Mouse (Mus musculus) fat pad, adult 2 months (tissue): ENCODE data around the gene Rps9.
"Not testable (repeated sequence)": the region's sequence is repeated elsewhere in the genome, so short reads cannot be mapped to it uniquely, and the experiment has no call there.

ENCODE experiments used
- DNase-seq: peaks from one replicate; pipeline ENCODE4 v3.0.0-alpha.2; 2011; ENCODE audit warnings: low read depth, low spot score; ENCODE audit errors: extremely low read depth

The Rps9 gene

GRCm38 (mm10) chr7:3694949-3695305 is 8.9 kb upstream of the Rps9 start:
- DNase-seq: not testable (repeated sequence)

- DNase-seq: no peak
These were observed 5.3 kb upstream of the Rps9 start for GRCm38 (mm10) chr7:3698471-3698870.

- DNase-seq: no peak
These were observed 480 bp upstream of the Rps9 start for GRCm38 (mm10) chr7:3703148-3703878.

DNA sequence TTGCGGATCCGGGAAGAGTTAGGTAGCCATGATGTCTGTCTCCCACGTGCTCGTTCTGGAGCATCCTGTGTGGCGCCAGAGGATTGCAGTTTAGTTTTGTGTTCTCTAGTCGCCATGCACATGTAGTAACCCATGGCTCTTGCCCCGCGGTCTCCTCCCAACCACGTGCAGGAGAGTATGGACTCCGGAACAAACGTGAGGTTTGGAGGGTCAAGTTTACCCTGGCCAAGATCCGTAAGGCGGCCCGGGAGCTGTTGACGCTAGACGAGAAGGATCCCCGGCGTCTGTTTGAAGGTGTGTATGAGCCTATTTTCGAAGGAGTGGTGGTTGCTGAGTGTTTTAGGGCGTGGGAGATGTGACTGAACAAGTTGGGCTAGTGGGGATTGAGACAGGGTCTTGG is 682 bp downstream of the Rps9 start:
- DNase-seq: no peak

DNA sequence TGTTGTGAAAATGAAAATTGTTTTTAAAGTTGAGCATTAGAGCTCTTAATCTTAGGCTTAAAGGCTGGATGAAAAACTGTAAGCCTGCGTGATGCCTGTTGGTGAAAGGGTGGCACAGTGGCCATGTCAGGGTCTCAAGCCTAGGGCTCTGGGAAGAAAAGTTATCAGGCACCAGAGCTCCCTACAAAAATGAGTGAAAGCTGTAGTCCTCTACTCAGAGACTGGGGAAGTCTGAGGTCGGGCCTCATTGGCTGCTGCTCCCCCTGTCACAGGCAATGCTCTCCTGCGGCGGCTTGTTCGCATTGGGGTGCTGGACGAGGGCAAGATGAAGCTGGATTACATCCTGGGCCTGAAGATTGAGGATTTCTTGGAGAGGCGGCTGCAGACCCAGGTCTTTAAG is 1.7 kb downstream of the Rps9 start:
- DNase-seq: not testable (repeated sequence)

GRCm38 (mm10) chr7:3705911-3706310 is 2.1 kb downstream of the Rps9 start:
- DNase-seq: no peak

DNA sequence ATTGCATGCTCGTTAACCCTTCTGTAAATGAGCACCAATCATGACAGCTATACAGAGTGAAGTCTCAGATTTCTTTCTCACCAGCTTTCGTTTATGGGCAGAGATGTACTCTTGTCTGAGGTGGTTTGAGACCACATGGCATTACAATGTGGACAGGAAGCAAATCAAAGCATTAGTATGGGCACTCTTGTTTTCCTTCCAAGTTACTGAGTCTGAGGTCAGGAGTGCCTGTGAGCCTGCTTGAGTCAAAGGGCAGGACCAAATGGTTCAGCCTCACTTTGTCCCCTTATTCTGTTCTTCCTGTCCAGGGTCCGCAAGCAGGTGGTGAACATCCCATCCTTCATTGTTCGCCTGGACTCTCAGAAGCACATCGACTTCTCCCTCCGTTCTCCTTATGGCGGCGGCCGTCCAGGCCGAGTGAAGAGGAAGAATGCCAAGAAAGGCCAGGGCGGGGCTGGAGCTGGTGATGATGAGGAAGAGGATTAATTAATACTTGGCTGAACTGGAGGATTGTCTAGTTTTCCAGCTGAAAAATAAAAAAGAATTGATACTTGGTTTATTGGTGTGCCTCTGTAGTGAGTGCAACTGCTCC is 2.6 kb downstream of the Rps9 start:
- no peak for DNase-seq

DNA sequence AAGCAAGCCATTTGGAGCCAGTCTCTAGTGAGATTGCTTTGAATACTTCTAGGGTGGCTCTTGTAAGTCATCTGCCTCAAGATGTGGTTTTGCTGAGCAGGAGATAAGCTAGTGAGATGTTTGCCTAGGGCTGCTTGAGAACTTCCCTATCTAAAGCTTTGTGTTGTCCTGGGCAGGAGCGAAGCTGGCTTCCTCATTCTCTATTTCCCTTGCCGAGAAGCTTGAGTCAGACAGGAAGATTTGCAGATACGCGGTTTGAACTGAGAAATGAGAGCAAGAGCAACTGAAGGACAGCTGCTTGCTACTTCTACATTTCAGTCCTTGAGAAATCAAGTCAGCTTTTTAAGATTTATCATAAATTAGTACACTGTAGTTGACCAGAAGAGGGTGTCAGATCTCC is 3.2 kb downstream of the Rps9 start:
- DNase-seq: no peak

DNA sequence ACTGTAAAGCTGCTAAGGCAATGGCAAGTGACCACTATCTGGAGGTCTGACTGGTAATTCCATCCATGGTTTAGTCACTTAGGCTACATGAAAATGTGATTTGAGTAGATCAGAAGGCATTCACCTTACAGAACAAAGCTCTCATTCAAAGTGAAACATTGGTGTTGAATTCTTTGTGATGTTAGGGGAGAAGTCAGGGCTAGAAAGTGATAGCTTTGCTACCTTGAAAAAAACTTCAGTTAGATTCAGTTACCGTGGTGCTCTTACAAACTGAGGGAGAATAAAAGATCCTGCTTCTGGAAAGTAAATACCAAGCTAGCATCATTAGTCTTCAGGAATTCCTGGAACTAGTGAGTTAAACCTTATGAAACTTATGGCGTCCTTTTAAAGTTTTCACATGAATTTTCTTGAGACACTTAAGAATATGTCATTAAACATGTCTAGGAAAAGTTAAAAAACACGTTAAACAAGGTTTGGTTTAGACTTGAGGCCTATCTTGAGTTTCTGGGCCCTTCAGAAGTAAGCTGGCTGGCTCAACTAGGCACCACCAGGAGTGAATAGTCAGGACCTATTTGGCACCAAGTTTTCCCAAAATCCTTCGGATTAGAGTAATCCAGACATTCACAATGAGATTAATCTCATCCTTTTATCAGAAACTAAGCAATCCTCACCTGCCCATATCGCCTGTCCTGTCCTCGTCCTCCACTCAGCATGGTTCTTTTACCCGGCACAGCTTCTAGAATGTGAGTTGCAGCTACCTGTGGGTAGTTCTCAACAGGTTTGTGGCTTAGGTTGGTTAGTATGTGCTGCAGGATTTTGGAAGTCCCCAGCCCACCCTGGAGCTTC is 4.0 kb downstream of the Rps9 start:
- DNase-seq: no peak

DNA sequence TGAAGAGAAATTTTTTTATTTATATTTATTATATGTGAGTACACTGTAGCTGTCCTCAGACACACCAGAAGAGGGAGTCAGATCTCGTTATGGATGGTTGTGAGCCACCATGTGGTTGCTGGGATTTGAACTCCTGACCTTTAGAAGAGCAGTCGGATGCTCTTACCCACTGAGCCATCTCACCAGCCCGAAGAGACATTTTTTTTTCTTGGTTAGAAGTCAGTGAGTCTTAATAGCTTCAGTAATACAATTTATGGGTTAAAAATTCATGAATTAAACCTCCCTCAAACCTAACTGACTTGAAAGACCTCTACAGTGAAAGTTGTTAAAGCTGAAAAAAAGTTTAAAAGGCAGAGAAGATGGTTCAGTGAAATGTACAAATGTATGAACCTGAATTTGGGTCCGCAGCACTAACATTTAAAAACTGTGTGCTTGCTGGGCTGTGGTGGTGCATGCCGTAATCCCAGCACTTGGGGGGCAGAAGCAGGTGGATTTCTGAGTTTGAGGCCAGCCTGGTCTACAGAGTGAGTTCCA is 4.7 kb downstream of the Rps9 start:
- not testable (repeated sequence) for DNase-seq

DNA sequence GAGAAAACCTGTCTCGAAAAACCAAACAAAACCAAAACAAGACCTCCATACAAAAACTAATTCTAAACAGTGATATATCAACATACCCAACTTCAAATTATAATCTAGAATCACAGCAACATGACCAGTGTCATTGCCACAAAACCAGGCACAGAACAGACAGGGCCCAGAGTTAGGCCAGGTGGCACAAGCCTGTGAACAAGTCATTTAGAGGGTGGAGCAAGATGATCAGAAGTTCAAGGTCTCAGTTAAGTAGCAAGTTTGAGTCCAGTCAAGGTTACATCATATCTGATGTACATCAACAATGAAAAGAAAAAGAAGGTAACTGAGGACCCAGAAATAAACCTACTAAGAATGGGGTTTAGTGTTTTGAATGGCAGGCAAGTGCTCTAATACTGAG is 5.2 kb downstream of the Rps9 start:
- DNase-seq: no peak

- no peak for DNase-seq
These were observed 8.6 kb downstream of the Rps9 start for GRCm38 (mm10) chr7:3712264-3712942.

DNA sequence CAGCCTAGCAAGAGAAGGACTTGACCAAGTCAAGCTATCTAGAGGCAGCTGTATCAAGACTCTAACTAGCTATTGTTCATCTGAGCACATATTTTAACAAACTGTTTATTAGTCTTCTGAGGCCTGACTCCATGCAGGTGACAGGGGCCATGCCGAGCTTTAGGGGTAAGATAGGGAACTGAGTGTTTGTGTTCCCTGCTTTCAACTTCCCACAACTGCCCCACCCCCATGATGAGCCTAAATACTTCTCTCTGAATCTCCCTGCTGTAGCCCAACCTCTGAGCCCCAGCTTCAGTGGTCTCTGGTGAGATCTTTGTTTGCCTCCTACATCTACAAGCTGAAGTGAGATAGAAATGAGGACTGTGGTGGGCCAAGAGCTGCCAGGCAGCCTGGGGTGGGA is 11.5 kb downstream of the Rps9 start:
- no peak for DNase-seq

DNA sequence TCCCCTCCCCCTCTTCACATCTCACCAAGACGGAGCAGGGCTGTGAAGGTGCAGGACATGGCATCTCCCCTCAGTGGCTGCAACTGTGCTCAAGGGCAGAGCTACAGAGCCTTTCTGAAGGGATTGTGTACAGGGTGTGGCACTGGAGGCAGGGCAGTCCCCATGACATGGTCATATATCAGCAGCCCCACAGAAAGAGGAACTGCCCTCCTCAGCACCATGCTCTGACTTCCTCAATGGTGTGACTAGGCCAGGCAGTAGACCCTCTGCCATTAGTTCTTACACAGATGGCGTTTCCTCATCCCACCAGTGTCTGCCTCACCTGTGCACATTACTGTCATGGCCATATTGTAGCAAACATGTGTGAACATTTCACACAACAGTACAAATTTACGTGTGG is 16.5 kb downstream of the Rps9 start, which contains the start of gene Pirb:
Gene Pirb (minus strand): TSS at position 124 of the 400 bp plus-strand sequence.
- not testable (repeated sequence) for DNase-seq

DNA sequence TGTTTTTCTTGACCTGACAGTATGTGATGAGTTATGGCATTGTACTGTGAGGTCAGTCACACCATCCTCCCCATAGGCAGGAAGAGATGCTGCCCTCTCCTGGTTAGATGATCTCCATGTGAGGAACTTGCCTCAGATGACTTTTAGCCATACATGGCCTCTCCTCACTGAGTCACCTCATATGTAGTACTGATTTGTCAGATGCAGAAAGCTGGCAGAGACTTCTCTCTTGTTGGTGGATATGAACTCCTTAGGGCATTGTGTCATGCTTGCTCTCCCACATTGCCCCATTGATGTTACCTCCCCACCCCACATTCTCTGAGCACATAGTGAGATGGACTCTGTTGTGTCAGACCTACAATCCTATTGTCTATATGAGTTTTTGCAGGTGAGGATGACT is 21.7 kb downstream of the Rps9 start:
- not testable (repeated sequence) for DNase-seq

DNA sequence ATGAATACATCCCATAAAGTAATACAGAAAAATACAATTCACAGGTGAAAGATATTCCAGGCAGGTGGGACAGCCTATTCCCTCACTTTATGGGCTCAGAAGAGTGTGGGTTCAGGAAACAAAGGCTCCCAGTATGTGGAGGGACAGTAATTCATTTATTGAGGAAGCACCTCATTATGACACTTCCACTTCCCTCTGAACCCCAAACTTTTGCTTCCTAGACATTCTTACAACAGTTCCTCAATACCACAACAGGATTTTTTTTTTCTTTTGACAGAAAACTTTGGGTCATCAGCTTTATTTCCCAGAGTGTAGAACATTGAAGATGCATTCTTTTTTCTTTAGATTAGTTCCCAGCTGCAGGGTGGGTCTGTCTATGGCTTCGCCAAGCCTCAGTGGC is 28.9 kb downstream of the Rps9 start:
- DNase-seq: not testable (repeated sequence)
